Mouse (Mus musculus): ENCODE data around the gene Piezo1.

- no peak for TF ChIP-seq CTCF (IDR thresholded peaks at IDR 0.05; ENCODE audit: low read depth, low read length)
- TF ChIP-seq TAL1 (conservative IDR thresholded peaks at IDR 0.05; ENCODE audit: low read depth, low read length): no peak
- no peak for TF ChIP-seq GATA1 (IDR thresholded peaks at IDR 0.05; ENCODE audit: borderline replicate concordance, low read length)
- no peak for TF ChIP-seq POLR2AphosphoS5 (IDR thresholded peaks at IDR 0.05; ENCODE audit: insufficient replicate concordance, low read depth, low read length)
Observed at GRCm38 (mm10) chr8:122474951-122475560, 76.1 kb downstream of the Piezo1 start.

Measured in G1E (cell line).